Mouse (Mus musculus) heart, postnatal 36 days (tissue): ENCODE data around the gene Arfgef2. TPM values are rescaled to one million over a fixed set of nuclear protein-coding genes. Genes with fewer than 3 reads are reported as not detected.

ENCODE experiments used
- DNase-seq, 2 experiments: peaks; one replicate each; pipeline ENCODE4 v3.0.0; 2021 to 2022
- intact Hi-C: fragments of 180-260 bp; cut with DNase I; formaldehyde crosslinking; loops from one replicate; pipeline ENCODE4 v1.15.1; 2025
- total RNA-seq, 2 experiments: library from RNA; stranded (reverse); gene quantifications; 2 replicates each; pipeline ENCODE4 v1.2.3; 2021

Arfgef2 gene
- total RNA-seq, 2 experiments from 2014 or later, result 42.0 to 44.1 TPM

DNA sequence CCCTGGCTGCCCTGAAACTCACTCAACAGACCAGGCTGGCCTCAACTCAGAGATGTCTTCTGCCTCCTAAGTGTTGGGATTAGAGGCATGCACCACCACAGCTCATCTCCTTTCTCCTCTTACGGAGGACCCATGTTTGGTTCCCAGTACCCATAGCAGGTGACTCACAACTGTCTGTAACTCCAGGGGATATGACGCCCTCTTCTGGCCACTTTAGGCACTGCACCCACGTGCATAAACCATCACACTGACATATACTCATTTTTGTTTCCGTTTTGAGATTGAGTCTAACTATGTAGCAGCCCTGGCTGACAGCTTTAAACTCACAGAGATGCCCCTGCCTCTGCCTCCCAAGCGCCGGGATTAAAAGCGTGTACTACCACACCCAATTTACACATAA is 46.9 kb downstream of the Arfgef2 start:
- intact Hi-C loops, result no loop called here
- no peak for DNase-seq

DNA sequence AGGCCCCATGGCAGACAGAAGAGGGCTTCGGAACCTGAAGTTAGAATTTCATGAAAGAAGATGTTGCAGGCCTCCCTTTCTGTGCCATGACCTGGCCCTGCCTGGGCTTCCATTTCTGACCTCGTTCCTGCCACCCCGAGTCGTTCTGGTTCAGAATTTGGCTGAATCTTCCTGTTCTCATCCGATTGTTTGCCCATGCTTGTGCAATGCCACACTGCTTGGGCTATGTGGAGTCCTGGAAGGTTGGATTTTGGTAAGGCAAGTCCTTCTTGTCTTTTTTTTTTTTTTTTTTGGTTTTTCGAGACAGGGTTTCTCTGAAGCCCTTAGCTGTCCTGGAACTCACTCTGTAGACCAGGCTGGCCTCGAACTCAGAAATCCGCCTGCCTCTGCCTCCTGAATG is 50.4 kb downstream of the Arfgef2 start:
- DNase-seq, result no peak
- intact Hi-C loops, result no loop called here

- no peak for DNase-seq
Measured at GRCm38 (mm10) chr2:166856366-166856765, 51.0 kb downstream of the Arfgef2 start.

DNA sequence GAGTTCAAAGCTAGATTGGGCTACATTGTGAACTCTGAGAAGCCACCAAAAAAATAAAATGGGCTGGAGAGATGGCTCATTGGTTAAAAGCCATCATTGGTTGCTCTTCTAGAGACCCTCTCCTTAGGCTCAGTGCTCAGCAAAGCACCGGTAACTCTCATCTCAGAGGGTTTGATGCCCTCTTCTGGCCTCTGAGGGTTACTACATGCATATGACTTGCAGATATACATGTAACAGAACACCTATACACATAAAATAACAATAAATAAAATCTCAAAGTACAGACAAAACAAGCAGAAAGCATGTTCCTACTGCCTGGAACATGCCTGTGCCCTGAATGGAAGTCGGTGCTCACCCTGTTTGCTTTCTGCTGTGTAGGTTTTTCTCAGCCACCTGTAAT is 51.7 kb downstream of the Arfgef2 start:
- no peak for DNase-seq
- intact Hi-C loops, result no loop called here

More at GRCm38 (mm10) chr2:166856366-166856765, 51.0 kb downstream of the Arfgef2 start:
- intact Hi-C loops, result no loop called here

DNA sequence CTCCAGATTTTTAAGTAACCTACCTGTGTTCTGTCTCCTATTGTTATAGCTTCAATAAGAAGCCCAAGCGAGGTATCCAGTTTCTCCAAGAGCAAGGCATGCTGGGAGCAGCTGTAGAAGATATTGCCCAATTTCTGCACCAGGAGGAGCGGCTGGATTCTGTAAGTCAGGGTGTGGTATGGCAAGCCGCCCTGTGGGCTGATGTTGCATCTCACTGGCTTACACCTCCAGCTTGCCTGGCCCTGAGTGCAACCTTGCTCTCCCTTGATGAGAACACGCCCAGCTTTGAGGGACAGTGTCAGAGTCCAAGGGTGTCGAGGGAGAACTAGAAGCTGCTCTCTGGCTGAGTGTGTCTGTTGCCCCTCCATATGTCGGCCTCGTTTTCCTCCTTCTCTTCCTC is 53.8 kb downstream of the Arfgef2 start:
- intact Hi-C loops, result no loop called here
- no peak for DNase-seq

DNA sequence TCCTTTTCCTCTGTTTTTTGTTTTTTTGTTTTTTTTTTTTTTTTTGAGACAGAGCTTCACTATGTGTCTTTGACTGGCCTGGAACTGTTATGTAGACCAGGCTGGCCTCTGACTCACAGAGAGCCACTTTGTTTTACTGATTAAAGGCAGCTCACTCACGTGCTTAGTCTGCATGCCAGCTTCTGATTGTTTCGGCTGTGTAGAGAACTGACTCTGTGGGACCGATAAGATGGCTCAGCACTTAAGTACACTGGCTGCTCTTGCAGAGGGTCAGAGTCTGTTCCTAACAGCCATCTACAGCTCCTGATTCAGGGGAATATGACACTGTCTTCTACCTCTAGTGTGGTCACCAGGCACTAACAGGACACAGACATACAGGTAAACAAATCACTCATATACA is 57.1 kb downstream of the Arfgef2 start:
- intact Hi-C loops, result no loop called here
- DNase-seq, result no peak

DNA sequence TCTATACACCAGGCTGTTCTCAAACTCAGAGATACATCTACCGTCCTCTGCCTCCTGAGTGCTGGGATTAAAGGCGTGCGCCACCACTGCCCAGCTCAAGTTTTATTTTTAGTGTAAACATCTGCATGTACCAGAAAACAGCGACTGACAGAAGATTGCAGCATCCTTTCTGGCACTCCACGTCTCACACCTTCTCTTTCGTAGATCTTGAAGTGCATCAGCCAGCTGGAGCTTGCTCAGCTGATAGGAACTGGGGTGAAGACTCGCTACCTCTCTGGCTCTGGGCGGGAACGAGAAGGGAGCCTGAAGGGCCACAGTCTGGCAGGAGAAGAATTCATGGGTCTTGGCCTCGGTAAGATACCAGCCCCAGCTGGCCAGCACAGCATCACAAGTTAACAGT is 60.1 kb downstream of the Arfgef2 start:
- intact Hi-C loops, result no loop called here
- no peak for DNase-seq

GRCm38 (mm10) chr2:166870271-166870865 is 65.0 kb downstream of the Arfgef2 start:
- intact Hi-C loops, result no loop called here

DNA sequence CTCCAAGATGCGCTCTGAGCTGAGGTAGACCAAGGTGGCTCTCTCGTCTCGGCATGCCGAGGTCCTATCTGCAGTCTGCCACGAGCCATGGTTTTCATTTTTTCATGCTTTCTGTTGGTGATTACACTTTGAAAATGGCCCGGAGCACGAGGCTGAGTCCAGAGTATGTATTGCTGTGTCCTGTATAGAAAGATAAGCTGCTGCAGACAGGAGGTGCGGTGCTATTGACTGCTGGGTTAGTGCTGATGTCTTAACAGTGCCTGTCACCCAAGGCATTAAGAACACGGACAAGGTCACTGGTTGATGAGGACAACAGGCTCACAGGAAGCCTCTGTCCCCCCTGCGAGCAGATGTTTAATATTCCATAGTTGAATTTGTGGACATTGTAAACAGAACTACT is 65.5 kb downstream of the Arfgef2 start:
- intact Hi-C loops, result no loop called here
- no peak for DNase-seq

More at GRCm38 (mm10) chr2:166870271-166870865, 65.0 kb downstream of the Arfgef2 start:
- no peak for DNase-seq

GRCm38 (mm10) chr2:166874675-166875280 is 69.4 kb downstream of the Arfgef2 start:
- DNase-seq, result no peak
- intact Hi-C loops, result no loop called here

GRCm38 (mm10) chr2:166875561-166875960 is 70.2 kb downstream of the Arfgef2 start:
- DNase-seq, result no peak

DNA sequence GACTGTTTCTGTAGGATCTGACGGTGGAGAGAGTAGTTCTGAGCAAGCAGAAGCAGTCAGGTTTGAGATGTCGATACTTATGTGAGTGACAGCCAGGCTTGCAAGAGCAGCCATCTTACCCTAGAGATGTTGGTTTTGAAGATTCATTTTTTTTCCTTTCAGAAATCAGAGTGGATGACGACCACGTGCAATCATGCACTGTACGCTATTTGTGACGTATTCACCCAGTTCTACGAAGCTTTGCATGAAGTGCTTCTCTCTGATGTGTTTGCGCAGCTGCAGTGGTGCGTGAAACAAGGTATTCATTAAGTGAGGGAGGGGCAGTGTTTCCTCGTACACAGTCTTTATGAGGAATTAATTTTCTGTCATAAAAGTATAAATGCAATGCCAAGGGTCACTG is 70.9 kb downstream of the Arfgef2 start:
- DNase-seq, result no peak
- intact Hi-C loops, result no loop called here

More at GRCm38 (mm10) chr2:166875561-166875960, 70.2 kb downstream of the Arfgef2 start:
- intact Hi-C loops, result no loop called here

DNA sequence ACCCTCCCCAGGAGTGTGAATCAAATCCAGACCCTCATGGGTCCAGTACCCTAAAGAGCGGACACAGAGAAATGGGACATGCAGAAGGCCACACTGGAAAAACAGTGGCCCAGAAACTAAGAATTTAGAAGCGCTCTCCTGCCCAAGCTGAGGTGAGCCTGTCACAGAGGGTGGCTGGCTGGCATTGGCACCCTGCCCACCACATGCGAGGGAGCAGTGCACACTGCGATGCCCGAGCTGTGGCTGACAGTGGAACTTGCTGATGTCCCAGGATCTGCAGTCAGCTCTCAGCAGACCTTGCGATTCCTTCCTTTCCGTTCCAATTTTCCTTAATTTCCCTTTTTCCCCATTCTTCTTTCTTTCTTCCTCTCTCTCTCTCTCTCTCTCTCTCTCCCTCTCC is 79.7 kb downstream of the Arfgef2 start:
- intact Hi-C loops, result no loop called here
- no peak for DNase-seq

DNA sequence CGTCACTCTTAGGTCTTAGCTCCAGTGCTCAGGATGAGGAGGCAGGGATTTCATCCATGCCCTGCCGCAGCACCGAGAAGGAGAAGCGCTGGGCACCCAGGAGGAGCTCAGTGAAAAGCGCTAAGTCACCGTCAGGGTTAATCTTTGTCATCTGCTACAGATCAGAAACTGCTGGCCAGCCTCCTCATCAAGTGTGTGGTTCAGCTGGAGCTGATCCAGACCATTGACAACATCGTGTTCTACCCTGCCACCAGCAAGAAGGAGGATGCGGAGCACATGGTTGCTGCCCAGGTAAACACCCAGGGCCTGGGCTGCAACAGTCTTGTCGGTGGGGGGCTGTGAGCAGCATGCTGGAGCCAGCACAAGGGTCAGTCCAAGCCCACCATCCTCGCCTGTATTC is 80.2 kb downstream of the Arfgef2 start:
- DNase-seq, result no peak
- intact Hi-C loops, result no loop called here

GRCm38 (mm10) chr2:166886231-166886630 is 80.8 kb downstream of the Arfgef2 start:
- intact Hi-C loops, result no loop called here
- no peak for DNase-seq

GRCm38 (mm10) chr2:166887816-166888215 is 82.4 kb downstream of the Arfgef2 start:
- no peak for DNase-seq
- intact Hi-C loops, result no loop called here

DNA sequence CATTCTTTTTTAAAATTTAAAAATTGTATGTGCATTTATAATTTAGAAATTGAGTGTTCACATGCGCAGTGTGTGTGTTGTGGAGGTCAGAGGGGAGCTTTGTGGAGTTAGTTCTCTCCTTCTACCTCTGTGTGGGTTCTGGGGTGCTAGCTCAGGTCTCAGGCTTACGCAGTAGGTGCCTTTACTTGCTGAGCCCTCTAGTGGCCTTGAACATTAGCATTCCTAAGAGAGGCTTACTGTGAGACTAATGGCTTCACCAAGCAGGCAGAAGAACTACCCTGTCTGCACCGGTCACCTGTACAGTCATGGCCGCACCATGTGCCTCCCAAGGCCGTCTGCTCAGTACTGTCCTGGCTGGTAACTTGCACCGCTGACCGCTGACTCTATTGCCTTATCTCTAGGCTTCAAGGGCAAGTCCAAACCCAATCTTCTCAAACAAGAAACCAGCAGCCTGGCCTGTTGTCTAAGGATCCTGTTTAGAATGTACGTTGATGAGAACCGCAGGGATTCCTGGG is 86.0 kb downstream of the Arfgef2 start:
- intact Hi-C loops, result no loop called here
- DNase-seq, result no peak

- no peak for DNase-seq
- intact Hi-C loops, result no loop called here
Measured at GRCm38 (mm10) chr2:166892158-166892680, 86.8 kb downstream of the Arfgef2 start.

DNA sequence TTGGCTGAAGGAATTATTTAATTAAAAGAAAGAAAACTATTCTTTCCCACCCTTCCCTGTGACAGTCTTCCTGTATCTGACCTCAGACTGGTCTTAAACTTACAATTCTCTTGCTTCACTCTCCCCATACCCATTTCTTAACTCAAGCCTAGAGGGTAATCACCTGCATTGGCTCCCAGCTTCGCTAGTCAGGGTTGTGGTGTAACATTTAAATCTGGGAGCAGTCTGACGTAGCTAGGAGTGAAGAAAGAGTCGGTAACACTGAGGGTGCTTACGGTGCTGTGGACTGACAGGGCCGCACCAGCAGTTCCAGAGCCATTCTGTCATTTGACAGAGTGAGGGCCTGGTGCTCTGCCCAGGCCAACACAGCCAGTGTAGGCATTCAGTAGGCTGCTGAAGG is 87.6 kb downstream of the Arfgef2 start:
- intact Hi-C loops, result no loop called here
- DNase-seq, result no peak

DNA sequence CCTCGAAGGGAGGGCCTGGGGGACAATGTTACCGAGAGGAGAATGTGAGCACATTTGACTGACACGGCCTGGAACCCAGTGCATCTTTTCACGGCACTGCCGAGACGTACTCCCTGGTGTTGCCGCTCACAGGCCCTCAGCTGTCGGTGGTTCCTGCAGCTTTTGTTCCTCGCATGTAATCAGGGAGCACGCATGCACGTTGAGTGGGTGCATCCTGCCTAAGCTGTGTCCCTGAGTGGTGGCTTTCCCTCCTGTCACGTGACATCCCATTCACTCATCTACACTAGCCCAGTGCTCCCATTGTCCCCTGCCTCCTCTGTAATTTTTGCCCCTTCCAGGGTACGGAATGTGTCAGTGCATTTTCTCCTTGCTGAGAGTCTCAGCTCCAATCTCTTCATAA is 91.0 kb downstream of the Arfgef2 start:
- intact Hi-C loops, result no loop called here
- DNase-seq, result no peak

DNA sequence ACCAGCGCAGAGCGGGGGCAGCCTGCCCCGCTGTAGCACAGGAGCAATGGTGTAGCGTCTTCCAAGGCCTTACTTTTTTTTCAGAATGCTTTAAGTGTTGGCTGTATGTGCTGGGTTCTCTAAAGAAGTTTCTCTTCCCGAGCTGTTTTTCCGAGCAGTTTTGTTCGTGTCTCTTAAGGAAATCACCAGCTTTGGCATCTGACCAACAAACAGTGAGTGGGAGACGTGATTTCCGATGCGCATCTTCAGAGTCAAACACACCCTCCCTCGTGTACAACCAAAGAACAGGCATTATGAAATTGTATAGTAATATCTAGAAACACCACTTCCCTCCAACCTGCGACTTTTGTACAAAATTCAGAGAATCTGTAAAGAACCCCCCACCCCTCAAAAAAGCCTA is 91.6 kb downstream of the Arfgef2 start:
- DNase-seq, result no peak
- intact Hi-C loops, result no loop called here

DNA sequence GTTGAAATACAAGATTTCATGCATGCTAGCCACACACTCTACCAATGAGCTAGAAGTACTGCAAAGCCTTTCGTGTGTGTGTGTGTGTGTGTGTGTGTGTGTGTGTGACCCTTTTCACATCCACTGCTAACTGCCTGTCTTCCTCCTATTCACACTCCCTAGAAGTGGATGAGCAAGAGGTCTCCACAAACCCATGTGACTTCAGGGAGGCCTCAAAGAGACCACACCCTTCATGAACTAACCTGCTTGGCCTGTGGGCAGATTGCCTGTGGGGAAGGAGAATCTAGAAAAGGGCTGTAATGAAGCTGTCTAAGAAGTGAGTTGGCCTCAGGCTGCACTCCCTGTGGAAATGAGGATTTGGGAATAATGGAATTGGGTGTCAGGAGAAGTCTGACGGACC is 93.8 kb downstream of the Arfgef2 start:
- intact Hi-C loops, result no loop called here
- DNase-seq, result no peak
